Mouse (Mus musculus) forebrain, postnatal 0 days (tissue): ENCODE measurements around the gene Rnd2. TPM values are rescaled to one million over a fixed set of nuclear protein-coding genes. Genes with fewer than 3 reads are reported as not detected.

ENCODE experiments used
- ATAC-seq: fragments of 200-750 bp; cut with Nextera tagmentation; 2 replicates; pipeline ENCODE4 v1.8.0; 2017; ENCODE audit warnings: mild to moderate bottlenecking, moderate library complexity
- DNase-seq: peaks from one replicate; pipeline ENCODE4 v3.0.0-alpha.2; 2015
- H3K27ac ChIP-seq: fragments of 300-500 bp; sonication (generic); 2 replicates; pipeline ENCODE4 v1.5.1; 2014; ENCODE audit warnings: low read depth, mild to moderate bottlenecking, antibody characterized with exemption, low read length, moderate library complexity, mixed read lengths
- H3K27me3 ChIP-seq: fragments of 300-500 bp; sonication (generic); 2 replicates; pipeline ENCODE4 v1.6.1; 2014; ENCODE audit warnings: mild to moderate bottlenecking, low read length, mixed read lengths; ENCODE audit not compliant: insufficient read depth
- H3K36me3 ChIP-seq: fragments of 300-500 bp; sonication (generic); 2 replicates; pipeline ENCODE4 v1.6.1; 2014; ENCODE audit warnings: mild to moderate bottlenecking, moderate library complexity; ENCODE audit not compliant: insufficient read depth
- H3K4me1 ChIP-seq: fragments of 300-500 bp; sonication (generic); 2 replicates; pipeline ENCODE4 v1.6.1; 2014; ENCODE audit warnings: antibody characterized with exemption; ENCODE audit not compliant: insufficient read depth
- H3K4me2 ChIP-seq: fragments of 300-500 bp; sonication (generic); 2 replicates; pipeline ENCODE4 v1.6.1; 2014; ENCODE audit warnings: low read depth, mild to moderate bottlenecking, moderate library complexity
- H3K4me3 ChIP-seq: fragments of 300-500 bp; sonication (generic); 2 replicates; pipeline ENCODE4 v1.5.1; 2014; ENCODE audit warnings: low read depth, low read length, mixed read lengths
- H3K9ac ChIP-seq: fragments of 300-500 bp; sonication (generic); 2 replicates; pipeline ENCODE4 v1.6.1; 2014; ENCODE audit warnings: mild to moderate bottlenecking
- H3K9me3 ChIP-seq: fragments of 300-500 bp; sonication (generic); 2 replicates; pipeline ENCODE4 v1.6.1; 2016; ENCODE audit warnings: low read length
- CTCF ChIP-seq: sonication (generic); IDR thresholded peaks from 2 replicates; pipeline ENCODE4 v1.5.1; 2016; ENCODE audit warnings: antibody characterized with exemption, control low read depth, low read depth
- WGBS: fragments of 180-500 bp; shearing (Covaris S2); extraction: QIAGEN DNeasy Blood & Tissue Kit; methylation state at CpG from one replicate; pipeline ENCODE4 v1.1.7; 2014; 5-methylcytosine and 5-hydroxymethylcytosine counted together
- polyA plus RNA-seq: library from polyadenylated mRNA; unstranded; fragments of >200 nt; fragmentation: Nextera tagmentation; extraction: Ambion mirVana; gene quantifications from 2 replicates; pipeline ENCODE4 v1.2.1, GENCODE M21; 2015
- total RNA-seq: library from RNA; depleted of rRNA; stranded (reverse); fragments of >200 nt; gene quantifications from 2 replicates; pipeline ENCODE4 v1.2.3, GENCODE M21; 2014

Gene Rnd2
- total and polyA plus RNA-seq, 2 experiments from 2014 or later = 71.4 to 96.6 TPM

- H3K27ac ChIP-seq = no peak overlapping the region
- H3K36me3 ChIP-seq = no peaks in the 10 kb centered on the region
- H3K4me1 ChIP-seq = peaks cover 4% of the 10 kb centered on the region
- 90% methylated on average over 5 of the region's 5 CpGs for WGBS
- no peaks in the 10 kb centered on the region for H3K9me3 ChIP-seq
- no peaks in the 10 kb centered on the region for H3K27me3 ChIP-seq
- no peak overlapping the region for H3K4me2 ChIP-seq
- no peak for DNase-seq
- TF ChIP-seq CTCF = no peak
- H3K9ac ChIP-seq = no peak overlapping the region
- ATAC-seq = no peak
- no peak overlapping the region for H3K4me3 ChIP-seq
These were observed 44.7 kb upstream of the Rnd2 start for GRCm38 (mm10) chr11:101420148-101420547.

- 7% methylated on average over 23 of the region's 23 CpGs for WGBS
- no peak for TF ChIP-seq CTCF
- DNase-seq (no peak), ATAC-seq (no peak; the same call in 1 of the 2 replicates)
- peak within 1 kb of the TSS; percentile 74 for H3K4me3 ChIP-seq
- H3K36me3 ChIP-seq = peaks cover 2% of the 10 kb centered on the region; the same call in 1 of the 2 replicates
- H3K27me3 ChIP-seq = no peaks in the 10 kb centered on the region
- peak within 1 kb of the TSS; percentile 75 for H3K9ac ChIP-seq
- H3K4me2 ChIP-seq = peak within 1 kb of the TSS; percentile 76
- peak within 1 kb of the TSS; percentile 75 for H3K27ac ChIP-seq
- H3K4me1 ChIP-seq = peaks cover 13% of the 10 kb centered on the region
- no peaks in the 10 kb centered on the region for H3K9me3 ChIP-seq
These were observed 40.5 kb upstream of the Rnd2 start, which contains the start of gene Gm27029 for GRCm38 (mm10) chr11:101424105-101424851. Gene Gm27029, minus strand, starts transcription at chr11:101424796.

GRCm38 (mm10) chr11:101424925-101425813 is 39.6 kb upstream of the Rnd2 start, which contains the start of the genes Rundc1 and Ptges3l:
Gene Rundc1, plus strand, starts transcription at chr11:101425085.
Gene Ptges3l, minus strand, starts transcription at chr11:101425333.
- peak; percentile 70 for TF ChIP-seq CTCF
- Histone ChIP-seq H3K4me2 (peak within 1 kb of the TSS; percentile 76), H3K4me1 (peaks cover 13% of the 10 kb centered on the region), H3K9ac (peak within 1 kb of the TSS; percentile 75), H3K4me3 (peak within 1 kb of the TSS; percentile 74), H3K27ac (peak within 1 kb of the TSS; percentile 75), H3K9me3 (no peaks in the 10 kb centered on the region), H3K27me3 (no peaks in the 10 kb centered on the region), H3K36me3 (peaks cover 9% of the 10 kb centered on the region)
- WGBS = 1% methylated on average over 77 of the region's 81 CpGs
- DNase-seq = peak; percentile 98
- ATAC-seq = peak; percentile 97

- DNase-seq = no peak
- H3K27me3 ChIP-seq = no peaks in the 10 kb centered on the region
- TF ChIP-seq CTCF = no peak
- peak overlapping the region; percentile 76 for H3K4me2 ChIP-seq
- H3K27ac ChIP-seq = no peak overlapping the region
- 67% methylated on average over 8 of the region's 8 CpGs for WGBS
- H3K4me1 ChIP-seq = peaks cover 13% of the 10 kb centered on the region
- peak overlapping the region; percentile 75; the same call in 1 of the 2 replicates for H3K9ac ChIP-seq
- peak overlapping the region; percentile 74 for H3K4me3 ChIP-seq
- peaks cover 19% of the 10 kb centered on the region for H3K36me3 ChIP-seq
- no peaks in the 10 kb centered on the region for H3K9me3 ChIP-seq
- ATAC-seq = no peak
These were observed 38.6 kb upstream of the Rnd2 start for GRCm38 (mm10) chr11:101426165-101426564.

GRCm38 (mm10) chr11:101431327-101431726 is 33.5 kb upstream of the Rnd2 start:
- Histone ChIP-seq H3K9me3 (no peaks in the 10 kb centered on the region), H3K36me3 (peaks cover 59% of the 10 kb centered on the region), H3K9ac (no peak overlapping the region), H3K27ac (no peak overlapping the region), H3K4me3 (no peak overlapping the region), H3K27me3 (no peaks in the 10 kb centered on the region), H3K4me2 (no peak overlapping the region), H3K4me1 (peaks cover 6% of the 10 kb centered on the region)
- DNase-seq = no peak
- WGBS = 94% methylated on average over 9 of the region's 9 CpGs
- ATAC-seq = no peak
- no peak for TF ChIP-seq CTCF

GRCm38 (mm10) chr11:101433396-101433795 is 31.4 kb upstream of the Rnd2 start:
- Histone ChIP-seq H3K9ac (no peak overlapping the region), H3K4me3 (no peak overlapping the region), H3K4me1 (no peaks in the 10 kb centered on the region), H3K27ac (no peak overlapping the region), H3K9me3 (no peaks in the 10 kb centered on the region), H3K27me3 (no peaks in the 10 kb centered on the region), H3K4me2 (no peak overlapping the region), H3K36me3 (peaks cover 59% of the 10 kb centered on the region)
- ATAC-seq = no peak
- 72% methylated on average over 13 of the region's 13 CpGs for WGBS
- DNase-seq = no peak
- no peak for TF ChIP-seq CTCF
